Mouse (Mus musculus) CD8-positive naive resting alpha-beta T cell, adult 2 months (primary cell): ENCODE measurements at regions not wholly inside any gene's neighbourhood (a gene's known extent, or its start where the extent isn't known, plus 50 kb on each side); places are given as distances from the start of the nearest gene placed in this dataset.
A peak's percentile ranks its signal among the peaks of the same experiment; 100 is the strongest.

Experiments
- DNase-seq, 2 experiments: peaks; one replicate each; pipeline ENCODE4 v3.0.0; 2022; ENCODE audit warnings: low read depth in 2 of 2, low spot score in 2 of 2

- DNase-seq, result no peak
Observed at GRCm38 (mm10) chr5:43339671-43340070, 106.7 kb downstream of the Cpeb2 start.

- no peak for DNase-seq
Observed at GRCm38 (mm10) chr5:43341475-43341874, 108.5 kb downstream of the Cpeb2 start.

- DNase-seq, result no peak
Observed at GRCm38 (mm10) chr5:43344441-43344840, 111.5 kb downstream of the Cpeb2 start.

- no peak for DNase-seq
Observed at GRCm38 (mm10) chr5:43350987-43351386, 118.0 kb downstream of the Cpeb2 start.

GRCm38 (mm10) chr5:43353021-43353990 is 120.3 kb downstream of the Cpeb2 start:
- no peak for DNase-seq

- DNase-seq, result no peak
Observed at GRCm38 (mm10) chr5:43354351-43354942, 121.5 kb downstream of the Cpeb2 start.

GRCm38 (mm10) chr5:43355026-43355580 is 122.1 kb downstream of the Cpeb2 start:
- DNase-seq, result peak in 1 of 2 experiments; percentile 10

- no peak for DNase-seq
Observed at GRCm38 (mm10) chr5:43355832-43356231, 122.9 kb downstream of the Cpeb2 start.

- DNase-seq, result no peak
Observed at GRCm38 (mm10) chr5:43357100-43357680, 124.2 kb downstream of the Cpeb2 start.

- DNase-seq, result no peak
Observed at GRCm38 (mm10) chr5:43357901-43358300, 124.9 kb downstream of the Cpeb2 start.

- DNase-seq, result no peak
Observed at GRCm38 (mm10) chr5:43358928-43359765, 126.2 kb downstream of the Cpeb2 start.

- no peak for DNase-seq
Observed at GRCm38 (mm10) chr5:43360298-43360697, 127.3 kb downstream of the Cpeb2 start.

- DNase-seq, result no peak
Observed at GRCm38 (mm10) chr5:43361026-43361425, 128.1 kb downstream of the Cpeb2 start.

GRCm38 (mm10) chr5:43372385-43372784 is 139.4 kb downstream of the Cpeb2 start:
- DNase-seq, result no peak

GRCm38 (mm10) chr5:43384689-43385375 is 130.5 kb upstream of the C1qtnf7 start:
- DNase-seq, result no peak

GRCm38 (mm10) chr5:43390997-43391396 is 124.3 kb upstream of the C1qtnf7 start:
- DNase-seq, result no peak

GRCm38 (mm10) chr5:43391412-43392029 is 123.8 kb upstream of the C1qtnf7 start:
- no peak for DNase-seq

- no peak for DNase-seq
Observed at GRCm38 (mm10) chr5:43392908-43393545, 122.3 kb upstream of the C1qtnf7 start.

GRCm38 (mm10) chr5:43417259-43417658 is 98.1 kb upstream of the C1qtnf7 start:
- DNase-seq, result no peak
